Mouse (Mus musculus) kidney, adult 9 months (tissue): ENCODE results near the gene Spef2.

Source experiments
- DNase-seq: peaks from one replicate; pipeline ENCODE4 v3.0.0; 2022

The Spef2 gene

DNA sequence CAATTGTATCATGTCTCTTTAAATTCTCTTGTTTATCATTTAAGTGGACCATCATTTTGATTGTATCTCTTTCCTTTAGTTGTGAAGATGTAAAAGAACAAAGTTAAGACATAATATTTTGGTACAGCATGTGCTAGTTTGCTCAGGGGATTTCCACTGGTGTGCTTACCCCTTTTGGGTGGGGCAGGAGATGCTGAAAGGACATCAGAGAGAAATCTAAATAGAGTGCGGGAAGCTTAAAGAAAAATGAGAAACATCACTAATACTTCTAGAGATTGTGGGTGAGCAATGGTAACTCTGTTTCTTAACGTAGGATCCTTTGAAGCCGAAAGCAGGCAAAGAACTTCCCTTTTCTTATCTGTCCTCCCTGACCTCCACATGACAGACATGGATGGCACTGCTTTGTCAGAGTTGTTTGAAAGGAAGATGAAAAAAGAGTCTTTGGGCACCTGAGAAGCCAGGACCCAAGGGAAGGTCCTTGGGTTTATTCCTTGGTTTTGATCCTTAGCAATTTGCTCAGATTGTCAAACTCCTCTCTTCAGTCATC lies 215.2 kb downstream of the Spef2 start:
- no peak for DNase-seq

DNA sequence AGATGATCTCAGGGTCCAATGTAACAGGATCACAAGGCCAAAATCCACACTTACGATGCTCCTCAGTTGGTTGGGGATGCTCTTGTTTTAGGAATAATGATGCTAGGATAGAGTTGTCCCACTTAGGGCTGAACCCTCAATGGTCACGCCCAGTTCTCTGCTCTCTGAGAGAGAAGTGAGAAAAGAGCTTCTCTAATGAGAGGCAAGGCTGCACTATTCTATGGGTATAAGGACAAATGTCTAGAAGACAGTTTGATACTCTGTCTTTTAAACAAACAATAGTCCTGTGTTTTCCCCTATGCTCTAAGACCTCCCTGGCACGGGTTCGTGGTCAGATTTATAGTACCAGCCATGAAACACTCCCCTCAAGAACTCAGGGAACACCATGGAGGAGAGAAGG lies 218.6 kb downstream of the Spef2 start, which contains the start of gene Il7r:
TSS of gene Il7r (minus strand) at position 101 of the 400 bp plus-strand sequence.
- DNase-seq: no peak

DNA sequence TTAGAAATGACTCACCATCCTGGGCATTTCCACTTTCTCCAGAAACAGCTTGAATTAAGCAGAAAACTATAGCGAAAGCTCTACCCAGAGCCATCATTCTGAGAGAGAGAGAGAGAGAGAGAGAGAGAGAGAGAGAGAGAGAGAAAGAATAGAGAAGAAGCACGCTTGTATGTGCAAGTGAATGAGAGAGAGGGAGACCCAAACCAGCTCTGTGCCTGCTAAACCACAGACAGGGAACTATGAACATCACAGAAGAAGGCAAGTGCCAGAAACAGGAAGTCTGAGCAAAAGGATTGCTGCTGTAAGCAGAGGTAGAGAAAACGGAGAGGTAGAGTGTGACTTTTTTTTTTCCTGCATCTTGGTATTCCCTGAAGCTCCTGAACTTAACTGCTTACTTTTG lies 219.0 kb downstream of the Spef2 start:
- no peak for DNase-seq
